Mouse (Mus musculus) testis, postnatal 14 days (tissue): ENCODE measurements around the gene Itpr3.

Experiments
- DNase-seq: peaks from one replicate; pipeline ENCODE4 v3.0.0; 2021; ENCODE audit warnings: low spot score

Gene Itpr3

GRCm38 (mm10) chr17:27056812-27057516, at the start of gene Itpr3:
TSS of gene Itpr3 (plus strand) at chr17:27057304.
- peak; percentile 77 for DNase-seq

DNA sequence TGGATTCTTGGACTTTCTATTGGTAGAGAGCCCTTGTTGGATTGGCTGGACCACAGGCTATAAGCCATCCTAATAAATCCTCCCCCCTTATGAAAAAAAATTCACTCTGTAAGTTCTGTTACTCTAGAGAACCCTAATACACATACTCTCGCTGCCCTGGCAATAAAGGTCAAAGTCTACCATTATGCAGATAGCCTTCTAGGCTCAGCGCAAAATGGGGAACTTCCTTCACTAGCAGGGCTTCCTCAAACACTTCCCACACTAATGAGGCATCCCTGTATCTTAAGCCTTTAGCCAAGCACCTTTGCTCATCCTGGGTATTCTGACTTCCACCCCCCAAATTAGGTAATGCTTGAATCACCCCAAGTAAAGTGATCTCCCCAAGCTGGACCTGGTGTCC, 48.8 kb upstream of the Itpr3 start:
- DNase-seq: no peak

GRCm38 (mm10) chr17:27011167-27011566, 45.9 kb upstream of the Itpr3 start:
- no peak for DNase-seq

GRCm38 (mm10) chr17:27011998-27012672, 45.0 kb upstream of the Itpr3 start:
- DNase-seq: no peak

DNA sequence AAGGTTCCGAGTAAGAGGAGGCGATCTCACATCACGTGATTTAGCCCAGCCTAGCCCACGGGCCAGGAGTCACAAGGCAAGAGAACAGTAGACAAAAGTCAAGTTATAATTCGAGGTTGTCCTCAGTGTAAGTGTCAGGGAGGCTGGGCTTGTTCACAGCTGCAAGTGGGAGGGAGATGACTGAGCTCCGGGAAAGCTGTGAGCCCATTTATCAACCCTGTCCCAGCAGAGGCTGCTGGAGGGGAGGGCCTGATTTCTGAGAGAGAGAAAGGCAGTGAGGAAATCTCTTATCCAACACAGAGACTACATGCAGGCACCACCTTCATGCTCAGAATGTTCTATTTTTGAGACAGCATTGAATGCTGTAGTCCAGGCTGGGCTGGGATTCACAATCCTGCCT, 44.2 kb upstream of the Itpr3 start:
- DNase-seq: no peak

GRCm38 (mm10) chr17:27017564-27018499, 39.3 kb upstream of the Itpr3 start:
- DNase-seq: peak; percentile 84

DNA sequence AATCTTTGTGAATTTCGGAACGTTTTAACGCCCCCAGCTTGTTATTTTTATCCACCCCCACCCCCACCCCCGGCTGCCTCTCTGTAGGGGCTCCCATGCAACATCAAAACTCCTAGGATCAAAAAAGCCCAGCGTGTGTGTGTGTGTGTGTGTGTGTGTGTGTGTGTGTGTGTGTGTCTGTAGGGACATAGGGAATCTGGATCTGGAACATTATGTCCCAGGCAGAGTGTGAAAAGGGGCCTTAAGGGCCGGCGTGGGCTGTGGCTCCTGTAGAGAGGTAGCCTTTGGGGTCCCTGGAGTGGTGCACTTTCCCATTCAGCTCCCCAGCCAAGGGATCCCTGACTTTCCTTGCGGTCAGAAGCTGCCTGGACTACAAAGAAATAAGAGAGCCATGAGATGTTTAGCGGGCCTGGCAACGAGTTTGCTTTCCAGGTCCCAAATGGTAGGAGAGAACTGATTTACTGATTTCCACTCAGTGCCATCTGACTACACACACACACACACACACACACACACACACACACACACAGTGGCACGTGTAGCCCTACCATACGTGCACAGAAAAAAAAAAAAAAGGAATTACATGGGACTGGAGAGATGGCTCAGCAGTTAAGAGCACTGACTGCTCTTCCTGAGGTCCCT, 38.4 kb upstream of the Itpr3 start:
- no peak for DNase-seq

- DNase-seq: no peak
Observed at GRCm38 (mm10) chr17:27021076-27021475, 36.0 kb upstream of the Itpr3 start.

- DNase-seq: no peak
Observed at GRCm38 (mm10) chr17:27021736-27022135, 35.4 kb upstream of the Itpr3 start.

GRCm38 (mm10) chr17:27023342-27023741, 33.8 kb upstream of the Itpr3 start:
- no peak for DNase-seq

DNA sequence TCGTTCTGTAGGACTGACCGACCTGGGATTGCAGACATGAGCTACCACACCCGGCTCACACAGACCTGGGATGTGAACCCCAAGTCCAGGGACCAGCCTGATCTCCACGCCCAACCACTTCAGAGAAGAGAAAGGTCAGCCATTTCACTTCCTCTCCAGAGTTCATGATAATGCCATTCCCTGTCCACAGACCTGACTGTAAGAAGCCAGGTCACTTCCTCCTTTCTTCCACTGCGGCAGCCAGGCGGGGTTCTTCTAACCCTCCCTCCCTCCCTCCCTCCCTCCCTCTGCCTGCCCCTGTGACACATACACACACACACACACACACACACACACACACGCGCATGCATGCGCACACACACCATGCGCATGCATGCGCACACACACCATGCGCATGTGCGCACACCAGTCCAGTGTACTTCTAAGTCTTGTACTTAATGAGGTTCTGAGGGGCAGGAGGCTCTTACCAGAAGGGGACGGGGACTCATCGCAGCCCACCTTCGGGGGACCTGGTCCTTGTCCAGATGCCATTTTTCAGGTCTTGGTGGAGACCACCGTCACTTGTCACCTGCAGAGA, 31.7 kb upstream of the Itpr3 start:
- DNase-seq: no peak

GRCm38 (mm10) chr17:27025951-27026350, 31.2 kb upstream of the Itpr3 start:
- no peak for DNase-seq

DNA sequence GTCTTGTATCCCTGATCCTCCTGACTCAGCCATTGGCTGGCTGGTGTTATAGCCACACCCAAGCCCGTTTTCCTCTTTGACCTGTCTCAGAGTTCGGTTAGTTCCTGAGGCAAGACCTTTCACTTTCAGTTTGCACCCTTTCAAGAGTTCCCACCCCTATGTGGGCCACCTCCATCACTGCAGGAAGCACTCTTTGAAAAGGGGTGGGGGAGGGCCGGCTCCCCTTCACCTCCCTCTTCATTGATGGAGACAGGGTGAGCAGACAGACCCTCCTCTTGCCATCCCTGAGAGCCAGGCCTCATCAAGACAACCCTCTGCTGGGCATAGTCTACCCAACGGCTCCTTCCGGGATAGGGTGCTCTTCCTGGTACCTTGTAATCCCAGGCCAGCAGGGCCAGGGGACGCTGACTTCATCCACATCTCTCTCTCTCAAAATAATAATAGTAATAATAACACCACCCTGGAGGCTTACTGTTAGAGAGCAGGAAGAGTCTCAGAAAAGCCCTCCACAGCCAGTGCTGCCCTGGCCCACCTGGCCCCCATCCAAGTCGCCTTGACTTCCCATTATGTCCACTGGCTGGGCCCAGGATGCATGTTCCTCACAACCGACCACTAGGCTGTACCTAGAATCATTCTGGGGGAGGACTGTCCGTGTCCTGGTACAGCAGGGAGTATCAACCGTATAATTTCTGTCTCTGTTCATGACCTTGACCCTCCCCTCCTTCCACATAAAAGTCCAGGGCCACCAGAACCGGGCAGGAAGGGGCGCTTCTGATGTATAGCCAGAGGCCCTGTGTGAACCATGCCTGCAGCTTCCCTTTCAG, 29.4 kb upstream of the Itpr3 start:
- no peak for DNase-seq

- peak; percentile 74 for DNase-seq
Observed at GRCm38 (mm10) chr17:27028284-27028795, 28.8 kb upstream of the Itpr3 start.

DNA sequence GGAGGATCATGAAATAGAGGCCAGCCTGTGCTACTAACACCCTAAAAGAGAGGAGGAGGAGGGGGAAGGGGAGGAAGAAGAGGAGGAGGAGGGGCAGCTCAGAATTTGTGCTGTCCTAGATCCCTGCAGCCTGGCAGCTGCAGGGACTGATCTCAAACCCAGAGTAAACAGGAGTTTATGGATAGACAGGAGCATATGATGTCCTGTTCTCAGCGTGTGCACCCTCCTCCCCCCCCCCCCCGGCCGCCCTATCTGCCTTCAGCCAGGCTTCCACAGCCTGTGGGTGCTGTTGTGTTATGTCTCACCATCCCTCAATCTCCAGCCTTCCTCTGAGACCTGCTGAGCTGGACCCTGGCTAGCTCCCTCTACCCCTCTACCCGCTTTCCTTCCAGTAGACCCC, 28.2 kb upstream of the Itpr3 start, which contains the start of gene Bak1:
TSS of gene Bak1 (minus strand) at position 101 of the 400 bp plus-strand sequence.
- no peak for DNase-seq

- DNase-seq: no peak
Observed at GRCm38 (mm10) chr17:27029431-27029830, 27.7 kb upstream of the Itpr3 start.

DNA sequence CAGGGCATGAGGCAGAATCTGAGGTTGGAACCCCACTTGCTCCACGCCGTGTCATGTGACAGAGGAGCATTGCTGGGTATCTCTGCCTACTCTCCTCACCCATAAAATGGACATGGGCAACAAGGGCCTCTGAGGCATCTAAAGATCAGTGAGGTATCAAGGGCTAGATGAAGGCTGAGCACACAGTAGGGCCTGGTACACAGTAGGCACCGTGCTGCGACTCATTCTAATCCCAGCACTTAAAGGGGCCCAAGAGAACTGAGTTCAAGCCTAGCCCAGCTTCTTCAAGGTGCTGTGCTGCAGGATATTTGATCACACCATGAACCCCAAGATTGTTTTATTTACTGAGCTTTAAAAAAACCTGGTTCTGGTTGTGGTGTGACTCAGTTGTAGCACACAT, 26.2 kb upstream of the Itpr3 start:
- DNase-seq: no peak

GRCm38 (mm10) chr17:27032328-27032727, 24.8 kb upstream of the Itpr3 start:
- DNase-seq: no peak

GRCm38 (mm10) chr17:27032869-27033268, 24.2 kb upstream of the Itpr3 start:
- DNase-seq: peak; percentile 61

DNA sequence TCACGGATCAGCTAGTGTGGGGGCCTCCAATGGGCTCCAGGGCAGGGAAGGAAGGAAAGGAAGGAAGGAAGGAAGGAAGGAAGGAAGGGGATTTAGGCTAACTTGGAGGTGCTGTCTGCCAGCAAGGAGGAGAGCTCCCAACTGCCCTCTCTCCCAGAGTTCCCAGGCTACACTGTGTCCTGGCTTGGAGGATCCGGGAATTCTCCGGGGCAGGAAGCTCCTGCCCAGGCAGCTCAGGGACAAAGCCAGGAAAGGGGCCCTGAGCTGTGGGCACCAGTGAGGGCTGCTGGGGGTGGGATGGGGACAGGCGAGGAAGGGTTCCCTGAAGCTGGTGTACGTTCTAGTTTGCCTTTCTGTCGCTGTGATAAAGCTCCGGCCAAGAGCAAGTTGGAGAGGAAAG, 20.6 kb upstream of the Itpr3 start:
- DNase-seq: no peak
